Mouse (Mus musculus): ENCODE data around the gene Arhgap42. TPM values are rescaled to one million over a fixed set of nuclear protein-coding genes. Genes with fewer than 3 reads are reported as not detected.

The Arhgap42 gene
- polyA plus RNA-seq, 1 experiment, result 8.3 TPM

DNA sequence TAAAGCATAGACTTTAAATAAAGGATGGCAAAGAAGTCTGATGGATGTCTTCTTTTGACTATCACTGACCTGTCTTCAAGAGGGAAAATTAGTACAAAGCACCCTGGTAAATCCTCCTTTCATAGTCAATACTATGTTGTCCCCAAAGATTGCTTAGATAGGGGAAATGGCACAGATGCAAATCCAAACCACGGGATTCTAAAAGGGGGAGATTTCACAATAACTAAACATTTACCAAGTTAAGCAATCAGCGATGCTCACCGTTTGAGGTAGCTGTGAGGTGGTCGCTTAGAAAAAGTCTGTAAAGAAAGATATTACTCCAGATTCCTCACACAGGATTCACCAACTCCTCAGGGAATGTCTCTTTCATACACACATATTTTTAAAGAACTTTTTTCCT lies 141.1 kb downstream of the Arhgap42 start:
- H3K4me3 ChIP-seq, result no peak overlapping the region
- H3ac ChIP-seq (ENCODE audit: control insufficient read depth, insufficient read length), result no peak overlapping the region
- peaks cover 57% of the 10 kb centered on the region for H3K79me2 ChIP-seq (ENCODE audit: control insufficient read depth, insufficient read depth)
- H3K4me2 ChIP-seq (ENCODE audit: low read depth), result no peak overlapping the region
- H3K36me3 ChIP-seq (ENCODE audit: control insufficient read depth, insufficient read depth), result no peaks in the 10 kb centered on the region
- no peaks in the 10 kb centered on the region for H3K27me3 ChIP-seq (ENCODE audit: control insufficient read depth, insufficient read depth, insufficient read length)
- TF ChIP-seq CEBPB (IDR thresholded peaks at IDR 0.05; ENCODE audit: insufficient read depth, poor library complexity, severe bottlenecking) (no peak), MAX (IDR thresholded peaks at IDR 0.05; ENCODE audit: low read depth) (no peak), E2F4 (IDR thresholded peaks at IDR 0.05; ENCODE audit: insufficient read depth) (no peak), USF1 (IDR thresholded peaks at IDR 0.05; ENCODE audit: low read depth) (no peak), SRF (IDR thresholded peaks at IDR 0.05; ENCODE audit: control insufficient read depth, insufficient read length, low read depth) (no peak), TCF3 (IDR thresholded peaks at IDR 0.05; ENCODE audit: insufficient read length, low read depth) (no peak), MYOD1 (IDR thresholded peaks at IDR 0.05; ENCODE audit: control insufficient read depth in 1 of 3, insufficient read length in 2 of 3, low read depth in 2 of 3) (no peak), MYOG (IDR thresholded peaks at IDR 0.05; ENCODE audit: control insufficient read depth in 1 of 3, insufficient read depth in 1 of 3, insufficient read length in 2 of 3, low read depth in 2 of 3) (no peak), POLR2A (IDR thresholded peaks at IDR 0.05; ENCODE audit: insufficient read length, low read depth) (no peak), REST (IDR thresholded peaks at IDR 0.05; ENCODE audit: insufficient read depth, insufficient read length) (no peak), TCF12 (IDR thresholded peaks at IDR 0.05; ENCODE audit: insufficient read depth, poor library complexity, severe bottlenecking) (no peak), POLR2AphosphoS2 (IDR thresholded peaks at IDR 0.05; ENCODE audit: insufficient read length, low read depth) (no peak)

DNA sequence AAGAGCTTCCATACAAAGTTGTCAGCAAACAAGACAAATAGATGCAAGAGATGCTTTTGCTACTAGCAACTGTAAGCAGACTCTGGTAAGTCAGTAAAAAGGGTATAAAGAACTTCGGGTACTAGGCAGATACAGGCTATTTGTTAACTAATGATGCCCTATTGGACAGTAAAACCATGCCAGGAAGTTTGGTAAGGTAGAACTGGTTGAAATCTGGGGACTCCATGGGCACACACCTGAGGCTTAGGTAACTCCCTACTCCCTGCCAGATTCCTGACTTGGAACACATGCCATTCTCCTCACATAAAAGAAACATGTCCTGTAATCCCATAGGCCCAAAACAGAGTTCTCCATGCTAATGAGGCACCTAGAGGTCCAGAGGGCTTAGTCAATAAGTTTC lies 142.1 kb downstream of the Arhgap42 start:
- no peak overlapping the region for H3ac ChIP-seq (ENCODE audit: control insufficient read depth, insufficient read length)
- H3K36me3 ChIP-seq (ENCODE audit: control insufficient read depth, insufficient read depth), result no peaks in the 10 kb centered on the region
- H3K4me2 ChIP-seq (ENCODE audit: low read depth), result no peak overlapping the region
- TF ChIP-seq MYOD1 (IDR thresholded peaks at IDR 0.05; ENCODE audit: control insufficient read depth in 1 of 3, insufficient read length in 2 of 3, low read depth in 2 of 3) (no peak), SRF (IDR thresholded peaks at IDR 0.05; ENCODE audit: control insufficient read depth, insufficient read length, low read depth) (no peak), TCF3 (IDR thresholded peaks at IDR 0.05; ENCODE audit: insufficient read length, low read depth) (no peak), POLR2A (IDR thresholded peaks at IDR 0.05; ENCODE audit: insufficient read length, low read depth) (no peak), REST (IDR thresholded peaks at IDR 0.05; ENCODE audit: insufficient read depth, insufficient read length) (no peak), USF1 (IDR thresholded peaks at IDR 0.05; ENCODE audit: low read depth) (no peak)
- H3K27me3 ChIP-seq (ENCODE audit: control insufficient read depth, insufficient read depth, insufficient read length), result no peaks in the 10 kb centered on the region
- peaks cover 51% of the 10 kb centered on the region for H3K79me2 ChIP-seq (ENCODE audit: control insufficient read depth, insufficient read depth)
- H3K4me3 ChIP-seq, result no peak overlapping the region

DNA sequence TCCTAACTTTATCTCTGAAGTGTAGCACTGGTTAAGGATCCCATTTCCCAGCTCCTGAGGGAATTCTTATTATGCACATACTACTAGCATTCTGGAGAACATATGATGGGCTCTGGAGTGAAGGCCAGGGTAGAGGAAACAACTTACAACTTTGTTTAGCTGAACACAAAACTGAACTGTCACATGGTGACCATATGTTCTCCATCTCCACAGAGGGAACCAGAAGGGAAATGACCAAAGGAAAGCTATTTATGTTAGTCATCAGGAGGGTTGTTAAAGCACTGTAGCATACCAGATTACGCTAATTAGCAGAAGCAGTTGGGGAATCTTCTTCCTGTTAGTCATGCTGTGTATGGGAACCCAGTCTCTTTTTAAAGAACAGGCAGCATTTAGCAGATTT lies 145.8 kb downstream of the Arhgap42 start:
- H3K4me3 ChIP-seq, result no peak overlapping the region
- no peak overlapping the region for H3ac ChIP-seq (ENCODE audit: control insufficient read depth, insufficient read length)
- no peak for TF ChIP-seq MYOG (IDR thresholded peaks at IDR 0.05; ENCODE audit: control insufficient read depth in 1 of 3, insufficient read depth in 1 of 3, insufficient read length in 2 of 3, low read depth in 2 of 3)
- TF ChIP-seq MAX (IDR thresholded peaks at IDR 0.05; ENCODE audit: low read depth), result no peak
- no peak for TF ChIP-seq SRF (IDR thresholded peaks at IDR 0.05; ENCODE audit: control insufficient read depth, insufficient read length, low read depth)
- TF ChIP-seq E2F4 (IDR thresholded peaks at IDR 0.05; ENCODE audit: insufficient read depth), result no peak
- TF ChIP-seq POLR2AphosphoS2 (IDR thresholded peaks at IDR 0.05; ENCODE audit: insufficient read length, low read depth), result no peak
- no peak for TF ChIP-seq TCF12 (IDR thresholded peaks at IDR 0.05; ENCODE audit: insufficient read depth, poor library complexity, severe bottlenecking)
- TF ChIP-seq REST (IDR thresholded peaks at IDR 0.05; ENCODE audit: insufficient read depth, insufficient read length), result no peak
- no peak for TF ChIP-seq USF1 (IDR thresholded peaks at IDR 0.05; ENCODE audit: low read depth)
- no peak for TF ChIP-seq POLR2A (IDR thresholded peaks at IDR 0.05; ENCODE audit: insufficient read length, low read depth)
- no peak for TF ChIP-seq TCF3 (IDR thresholded peaks at IDR 0.05; ENCODE audit: insufficient read length, low read depth)
- TF ChIP-seq CEBPB (IDR thresholded peaks at IDR 0.05; ENCODE audit: insufficient read depth, poor library complexity, severe bottlenecking), result no peak
- no peak for TF ChIP-seq MYOD1 (IDR thresholded peaks at IDR 0.05; ENCODE audit: control insufficient read depth in 1 of 3, insufficient read length in 2 of 3, low read depth in 2 of 3)
- H3K36me3 ChIP-seq (ENCODE audit: control insufficient read depth, insufficient read depth), result no peaks in the 10 kb centered on the region
- H3K4me2 ChIP-seq (ENCODE audit: low read depth), result peak overlapping the region; percentile 12
- H3K27me3 ChIP-seq (ENCODE audit: control insufficient read depth, insufficient read depth, insufficient read length), result no peaks in the 10 kb centered on the region
- peaks cover 47% of the 10 kb centered on the region for H3K79me2 ChIP-seq (ENCODE audit: control insufficient read depth, insufficient read depth)

DNA sequence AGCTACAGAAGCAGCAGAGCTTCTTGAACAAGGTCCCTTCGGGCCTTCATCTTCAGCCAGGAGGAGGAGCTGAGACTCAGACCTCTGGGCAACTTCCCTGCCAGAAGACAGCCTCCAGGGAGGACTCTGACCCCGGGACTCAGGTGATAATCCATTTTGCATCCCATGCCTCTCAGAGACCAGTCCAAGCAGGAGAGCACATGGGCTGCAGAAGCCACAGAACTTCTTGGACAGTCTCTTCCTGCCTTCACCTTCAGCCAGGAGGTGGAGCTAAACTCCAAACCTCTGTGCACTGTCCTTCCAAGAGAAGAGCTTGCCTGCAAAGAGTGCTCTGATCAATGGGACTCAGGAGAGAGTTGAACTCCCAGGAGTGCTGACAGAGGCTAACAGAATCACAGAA lies 155.5 kb downstream of the Arhgap42 start:
- no peaks in the 10 kb centered on the region for H3K36me3 ChIP-seq (ENCODE audit: control insufficient read depth, insufficient read depth)
- H3K4me3 ChIP-seq, result no peak overlapping the region
- H3K79me2 ChIP-seq (ENCODE audit: control insufficient read depth, insufficient read depth), result peaks cover 42% of the 10 kb centered on the region
- H3ac ChIP-seq (ENCODE audit: control insufficient read depth, insufficient read length), result no peak overlapping the region
- no peaks in the 10 kb centered on the region for H3K27me3 ChIP-seq (ENCODE audit: control insufficient read depth, insufficient read depth, insufficient read length)
- no peak for TF ChIP-seq CEBPB (IDR thresholded peaks at IDR 0.05; ENCODE audit: insufficient read depth, poor library complexity, severe bottlenecking)
- no peak overlapping the region for H3K4me2 ChIP-seq (ENCODE audit: low read depth)

DNA sequence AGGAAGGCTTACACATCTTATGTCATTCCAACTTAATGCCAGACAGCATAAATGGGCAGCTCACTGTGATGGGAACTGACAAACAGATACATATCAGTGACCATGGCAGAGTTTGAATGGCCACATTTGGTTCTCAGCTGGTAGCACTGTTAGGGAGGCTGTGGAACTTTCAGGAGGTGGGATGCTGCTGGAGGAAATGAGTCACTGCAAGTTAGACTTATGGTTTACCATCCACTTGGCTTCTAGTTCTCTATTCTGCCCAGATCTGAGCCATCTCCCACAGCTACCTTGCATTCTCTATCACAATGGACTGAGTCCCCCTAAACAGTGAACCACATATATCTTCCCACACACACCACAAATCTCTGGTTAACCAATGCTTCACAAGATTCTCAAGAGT lies 186.0 kb downstream of the Arhgap42 start:
- TF ChIP-seq MYOD1 (IDR thresholded peaks at IDR 0.05; ENCODE audit: control insufficient read depth in 1 of 3, insufficient read length in 2 of 3, low read depth in 2 of 3), result no peak
- TF ChIP-seq REST (IDR thresholded peaks at IDR 0.05; ENCODE audit: insufficient read depth, insufficient read length), result no peak
- no peak for TF ChIP-seq CEBPB (IDR thresholded peaks at IDR 0.05; ENCODE audit: insufficient read depth, poor library complexity, severe bottlenecking)
- no peak for TF ChIP-seq USF1 (IDR thresholded peaks at IDR 0.05; ENCODE audit: low read depth)
- TF ChIP-seq E2F4 (IDR thresholded peaks at IDR 0.05; ENCODE audit: insufficient read depth), result no peak
- TF ChIP-seq MYOG (IDR thresholded peaks at IDR 0.05; ENCODE audit: control insufficient read depth in 1 of 3, insufficient read depth in 1 of 3, insufficient read length in 2 of 3, low read depth in 2 of 3), result no peak
- no peak for TF ChIP-seq MAX (IDR thresholded peaks at IDR 0.05; ENCODE audit: low read depth)
- TF ChIP-seq POLR2A (IDR thresholded peaks at IDR 0.05; ENCODE audit: insufficient read length, low read depth), result no peak
- no peak for TF ChIP-seq TCF3 (IDR thresholded peaks at IDR 0.05; ENCODE audit: insufficient read length, low read depth)
- TF ChIP-seq SRF (IDR thresholded peaks at IDR 0.05; ENCODE audit: control insufficient read depth, insufficient read length, low read depth), result no peak
- no peak for TF ChIP-seq POLR2AphosphoS2 (IDR thresholded peaks at IDR 0.05; ENCODE audit: insufficient read length, low read depth)
- Histone ChIP-seq H3K4me3 (no peak overlapping the region), H3K36me3 (ENCODE audit: control insufficient read depth, insufficient read depth) (peaks cover 27% of the 10 kb centered on the region), H3K4me2 (ENCODE audit: low read depth) (no peak overlapping the region), H3K79me2 (ENCODE audit: control insufficient read depth, insufficient read depth) (no peaks in the 10 kb centered on the region), H3K27me3 (ENCODE audit: control insufficient read depth, insufficient read depth, insufficient read length) (no peaks in the 10 kb centered on the region), H3ac (ENCODE audit: control insufficient read depth, insufficient read length) (no peak overlapping the region)

All from myocyte (in vitro differentiated cells).